Mouse (Mus musculus): ENCODE measurements around the gene Scnn1b. TPM values are rescaled to one million over a fixed set of nuclear protein-coding genes. Genes with fewer than 3 reads are reported as not detected.

Gene Scnn1b
- total RNA-seq, 2 experiments from 2014 or later: not detected

DNA sequence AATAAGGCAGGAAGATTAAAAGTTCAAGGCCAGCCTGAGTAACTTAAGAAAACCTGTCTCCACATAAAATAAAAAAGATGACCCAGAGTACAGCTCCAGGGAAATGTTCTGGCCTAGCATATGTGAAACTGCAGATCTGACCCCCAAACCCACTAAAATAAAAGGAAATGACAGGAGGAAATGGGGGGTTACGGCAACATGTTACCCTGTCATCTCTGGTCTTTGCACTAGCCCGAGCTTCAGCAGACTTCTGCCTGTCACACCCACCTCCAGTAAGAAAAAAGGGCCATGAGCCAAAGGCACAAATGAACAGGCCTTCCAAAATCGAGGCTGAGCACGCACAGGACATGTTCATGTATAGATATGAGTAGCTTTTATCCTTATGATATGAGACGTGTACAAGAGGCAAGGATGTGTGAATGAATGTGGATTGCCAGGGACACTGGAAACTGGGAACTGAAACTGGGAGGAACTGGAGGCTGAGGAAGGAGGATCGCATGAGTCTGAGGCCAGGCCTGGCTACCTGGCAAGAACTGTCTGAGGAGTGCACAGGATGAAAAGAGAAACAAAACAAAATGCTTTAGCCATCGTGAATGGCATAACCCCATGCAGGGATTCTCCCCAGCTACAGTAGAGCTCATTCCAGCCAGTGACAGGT, 97.2 kb downstream of the Scnn1b start:
- intact Hi-C loops (cut with DNase I): no loop called here
- DNase-seq: no peak

DNA sequence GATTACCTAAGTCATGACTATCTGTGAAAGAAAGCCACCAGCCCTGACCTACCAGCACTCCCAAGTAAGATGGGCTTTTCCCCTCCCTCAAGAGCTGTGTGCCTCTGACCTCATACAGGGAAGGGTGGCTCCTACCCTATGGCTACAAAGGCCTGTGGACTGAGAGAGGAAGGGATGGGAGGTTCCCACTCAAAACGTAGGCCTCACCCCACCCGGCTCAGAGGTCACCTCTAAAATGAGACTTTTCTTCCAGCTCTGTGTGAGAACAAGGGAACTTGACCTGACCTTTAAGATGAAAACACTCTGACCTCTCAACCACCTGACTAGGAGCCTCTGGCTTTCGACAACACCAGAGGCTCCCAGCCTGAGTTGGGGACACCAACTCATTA, 97.7 kb downstream of the Scnn1b start:
- intact Hi-C loops (cut with DNase I): no loop called here
- no peak for DNase-seq

DNA sequence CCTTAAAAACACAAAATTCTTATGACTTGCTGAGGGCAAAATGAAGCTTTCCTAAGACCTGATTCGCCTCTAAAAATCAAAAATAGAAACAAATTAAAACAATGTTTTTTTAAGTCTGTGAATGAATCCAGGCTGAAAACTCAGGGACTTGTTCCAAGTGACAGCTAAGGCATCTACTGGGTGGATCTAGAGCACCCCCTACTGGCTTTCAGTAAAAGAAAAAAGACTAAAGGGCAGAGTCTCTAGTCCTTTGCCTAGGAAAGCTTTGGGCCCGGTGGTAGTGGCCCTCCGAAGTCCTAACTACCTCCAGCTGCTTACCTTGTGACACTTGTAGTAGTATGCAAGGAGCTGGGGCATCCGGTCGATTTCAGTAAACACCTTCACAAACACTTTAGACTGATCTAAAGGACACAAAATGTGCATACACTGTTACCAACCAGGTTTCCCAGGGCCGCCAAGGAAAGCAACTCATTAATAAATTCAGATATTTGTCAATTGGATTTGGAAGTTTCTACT, 99.1 kb downstream of the Scnn1b start:
- peak; percentile 18 to 32 for DNase-seq
- intact Hi-C loops (cut with DNase I): loop anchor here (1.0 to 2.0 kb wide), 2 partner anchors 65 to 230 kb away; partner anchors contain the start of gene Scnn1g

- no peak for DNase-seq
- intact Hi-C loops (cut with DNase I): no loop called here
Measured at GRCm38 (mm10) chr7:121966169-121966568, 101.3 kb downstream of the Scnn1b start.

Other genes with a start within 250 kb of the Scnn1b start
- 1 to 10 TPM; 9.0 TPM for gene Usp31, start 157.8 kb upstream of the Scnn1b start, total RNA-seq (2021)
- gene Scnn1g, start 130.6 kb upstream of the Scnn1b start, total RNA-seq (2021): not detected
- 10 to 100 TPM; 17.2 to 17.5 TPM for gene Cog7, start 116.7 kb downstream of the Scnn1b start, total RNA-seq (2021)
- gene Gga2, start 156.2 kb downstream of the Scnn1b start, total RNA-seq (2021): 10 to 100 TPM; 26.8 to 30.9 TPM
- 10 to 100 TPM; 34.7 to 36.0 TPM for gene Ubfd1, start 202.1 kb downstream of the Scnn1b start, total RNA-seq (2021)
- 10 to 100 TPM; 11.6 to 13.8 TPM for gene Ears2, start 202.2 kb downstream of the Scnn1b start, total RNA-seq (2021)
- gene Ndufab1, start 236.8 kb downstream of the Scnn1b start, total RNA-seq (2021): 1,000 to 10,000 TPM; 1,629 to 1,738 TPM

Data from heart, postnatal 36 days (tissue).